Mouse (Mus musculus) megakaryocyte progenitor cell, adult 5-6 weeks (primary cell): ENCODE measurements around the gene Ctnnal1. TPM values are rescaled to one million over a fixed set of nuclear protein-coding genes. Genes with fewer than 3 reads are reported as not detected.
"Not testable (repeated sequence)": the region's sequence is repeated elsewhere in the genome, so short reads cannot be mapped to it uniquely, and the experiment has no call there.

Source experiments
- ATAC-seq: replicated peaks from 2 replicates; pipeline ENCODE4 v1.8.0; 2016; ENCODE audit warnings: mild to moderate bottlenecking, moderate TSS enrichment, inconsistent platforms; ENCODE audit not compliant: poor library complexity
- total RNA-seq, 2 experiments: library from RNA; stranded (forward) in 1 of 2; stranded (reverse) in 1 of 2; fragments of 157-497, 149-512 nt in 1 of 2; fragments of 200-1000 nt in 1 of 2; gene quantifications; 2 replicates each; pipeline versions ENCODE4 v1.2.3 to v1.2.4; 2015 to 2017

Gene Ctnnal1
- 1.7 and 3.1 TPM in 2 replicates for total RNA-seq (2015)
- 3.3 and 3.5 TPM in 2 replicates for total RNA-seq (2017)

DNA sequence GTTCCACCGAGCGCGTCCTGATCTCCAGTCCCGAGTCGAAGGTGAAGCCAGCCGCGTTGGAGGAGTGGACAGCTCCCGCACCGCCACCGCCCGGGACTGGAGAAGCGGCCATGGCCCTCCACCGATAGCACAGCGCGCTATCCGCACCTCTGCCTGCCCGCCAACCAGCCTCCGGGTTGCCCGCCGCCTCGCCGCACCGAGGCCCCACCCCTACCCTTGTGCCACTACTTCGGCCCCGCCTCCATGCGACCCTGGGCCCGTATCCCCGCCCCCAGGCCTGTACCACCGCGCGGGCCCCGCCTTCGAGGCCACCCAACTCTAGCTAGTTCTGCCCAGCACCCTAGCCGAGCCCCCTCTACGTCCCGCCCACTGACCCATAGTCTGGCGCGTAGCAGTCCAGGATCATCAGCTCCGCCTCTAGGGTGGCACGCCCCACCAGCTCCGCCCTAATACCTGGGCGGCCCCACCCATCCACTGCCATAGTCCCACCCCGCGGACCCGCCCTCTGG is at the start of gene Ctnnal1:
Gene Ctnnal1 (minus strand): TSS at position 186 of the 509 bp plus-strand sequence.
- peak; percentile 92 for ATAC-seq

- peak; percentile 69 for ATAC-seq
Observed at GRCm38 (mm10) chr4:56914761-56915160, 49.8 kb upstream of the Ctnnal1 start.

DNA sequence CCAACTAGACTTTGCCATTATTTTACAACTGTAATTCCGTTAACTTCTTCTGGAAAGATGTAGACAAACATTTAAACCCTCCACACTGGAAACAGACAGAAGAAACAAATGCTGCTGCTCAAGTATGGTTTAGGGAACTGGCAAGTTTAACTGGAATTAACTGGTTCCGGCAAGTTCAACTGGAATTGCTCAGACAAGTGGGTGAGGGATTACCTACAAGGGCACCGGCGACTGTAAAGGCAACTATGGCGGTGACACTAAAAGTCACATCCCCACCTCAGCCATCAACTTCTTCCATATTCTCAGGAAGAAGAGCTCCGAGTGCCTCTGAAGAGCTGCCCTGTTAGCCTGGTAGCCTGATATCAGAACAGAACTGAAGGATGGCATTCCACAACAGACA is 49.4 kb upstream of the Ctnnal1 start:
- ATAC-seq: no peak

GRCm38 (mm10) chr4:56912382-56913001 is 47.5 kb upstream of the Ctnnal1 start:
- ATAC-seq: no peak

- no peak for ATAC-seq
Observed at GRCm38 (mm10) chr4:56909568-56909967, 44.6 kb upstream of the Ctnnal1 start.

DNA sequence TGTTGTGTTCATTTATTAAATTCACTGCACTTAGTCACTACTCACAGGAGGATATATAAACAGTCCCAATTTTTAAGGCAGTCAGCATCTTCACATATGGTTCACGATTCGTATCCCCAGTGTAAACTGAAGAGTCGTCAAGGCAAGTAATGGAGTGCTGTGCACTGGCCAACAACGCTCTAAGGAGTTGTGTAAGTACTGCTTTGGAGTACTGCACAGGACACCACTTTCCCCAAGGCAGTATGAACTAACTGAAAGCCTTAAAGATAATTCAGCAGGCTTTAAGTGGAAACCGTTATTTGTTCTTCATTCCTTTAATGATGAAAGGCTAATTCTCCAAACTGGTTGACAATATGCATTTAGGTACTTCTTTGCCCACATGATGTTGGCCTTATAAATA is 42.7 kb upstream of the Ctnnal1 start:
- ATAC-seq: no peak

GRCm38 (mm10) chr4:56906926-56907325 is 41.9 kb upstream of the Ctnnal1 start:
- no peak for ATAC-seq

GRCm38 (mm10) chr4:56905507-56905906 is 40.5 kb upstream of the Ctnnal1 start:
- ATAC-seq: no peak

- ATAC-seq: no peak
Observed at GRCm38 (mm10) chr4:56901671-56902070, 36.7 kb upstream of the Ctnnal1 start.

GRCm38 (mm10) chr4:56899216-56899615 is 34.2 kb upstream of the Ctnnal1 start:
- ATAC-seq: no peak

DNA sequence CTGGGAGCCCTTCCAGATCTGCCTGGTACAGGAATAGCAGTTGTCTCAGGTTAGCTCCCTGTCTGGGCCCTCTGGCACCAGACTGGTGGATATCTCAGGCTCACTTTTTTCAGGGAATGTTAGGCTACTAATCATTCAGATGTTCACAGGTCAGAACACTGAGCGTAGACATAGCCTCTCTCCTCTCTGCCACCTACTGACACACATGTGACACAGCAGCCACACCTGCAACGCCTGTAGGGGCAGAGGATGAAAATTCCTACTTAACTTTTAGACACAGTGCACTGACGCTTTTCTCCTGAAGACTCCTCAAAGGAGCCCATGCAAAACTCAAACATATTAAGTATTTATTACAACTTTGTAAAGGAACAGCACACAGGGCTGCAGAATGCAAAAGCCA is 32.5 kb upstream of the Ctnnal1 start:
- ATAC-seq: no peak

- no peak for ATAC-seq
Observed at GRCm38 (mm10) chr4:56894196-56894595, 29.2 kb upstream of the Ctnnal1 start.

DNA sequence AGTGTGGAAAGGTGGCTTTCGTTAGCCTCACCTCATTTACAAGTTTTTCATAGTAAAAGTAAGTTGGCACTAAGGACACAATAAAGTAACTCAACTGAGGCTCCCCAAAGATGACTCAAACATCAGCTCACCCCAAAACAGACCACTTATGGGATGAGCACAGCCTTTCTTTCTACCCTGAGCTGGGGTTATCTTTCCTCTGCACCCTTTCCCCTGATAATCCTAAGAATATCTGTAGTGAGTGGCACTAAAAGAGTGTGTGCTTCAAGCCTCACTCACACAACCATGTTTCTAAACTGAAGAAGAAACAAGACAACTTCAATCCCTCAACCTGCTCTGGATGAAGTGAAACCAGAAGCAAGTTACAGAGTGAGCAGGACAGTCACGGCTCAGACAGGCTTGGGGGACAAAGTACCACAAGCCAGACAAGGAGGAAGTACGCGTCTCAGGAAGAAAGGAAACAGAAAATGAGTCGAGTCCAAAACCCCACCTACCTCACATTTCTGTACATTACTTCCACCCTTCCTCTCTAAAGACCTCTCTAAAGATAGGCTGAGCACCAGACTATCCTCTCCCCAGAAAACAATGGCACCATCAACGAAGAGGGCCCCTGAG is 27.6 kb upstream of the Ctnnal1 start:
- peak; percentile 74 for ATAC-seq

DNA sequence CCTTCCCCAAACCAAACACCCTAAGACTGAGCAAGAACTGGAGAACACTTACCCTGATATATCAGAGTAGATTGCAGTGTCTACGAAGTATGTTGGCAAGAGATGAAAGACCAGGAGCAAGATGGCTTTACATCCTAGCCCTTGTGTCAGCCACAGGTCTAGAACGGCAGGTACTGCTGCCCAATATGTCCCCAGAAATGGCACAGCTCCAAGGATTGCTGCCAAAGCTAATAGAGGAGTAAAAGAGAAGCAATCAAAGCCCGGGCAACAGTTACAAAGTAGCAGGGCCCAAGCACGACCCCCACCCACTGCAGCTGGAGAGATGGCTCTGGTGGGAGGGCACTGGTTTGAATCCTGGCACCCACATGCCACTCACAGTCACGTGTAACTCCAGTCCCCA is 23.5 kb upstream of the Ctnnal1 start:
- ATAC-seq: no peak

GRCm38 (mm10) chr4:56886286-56886979 is 21.4 kb upstream of the Ctnnal1 start:
- ATAC-seq: 0 out of 2 replicates have a peak, but pooled peaks have one; percentile 31

DNA sequence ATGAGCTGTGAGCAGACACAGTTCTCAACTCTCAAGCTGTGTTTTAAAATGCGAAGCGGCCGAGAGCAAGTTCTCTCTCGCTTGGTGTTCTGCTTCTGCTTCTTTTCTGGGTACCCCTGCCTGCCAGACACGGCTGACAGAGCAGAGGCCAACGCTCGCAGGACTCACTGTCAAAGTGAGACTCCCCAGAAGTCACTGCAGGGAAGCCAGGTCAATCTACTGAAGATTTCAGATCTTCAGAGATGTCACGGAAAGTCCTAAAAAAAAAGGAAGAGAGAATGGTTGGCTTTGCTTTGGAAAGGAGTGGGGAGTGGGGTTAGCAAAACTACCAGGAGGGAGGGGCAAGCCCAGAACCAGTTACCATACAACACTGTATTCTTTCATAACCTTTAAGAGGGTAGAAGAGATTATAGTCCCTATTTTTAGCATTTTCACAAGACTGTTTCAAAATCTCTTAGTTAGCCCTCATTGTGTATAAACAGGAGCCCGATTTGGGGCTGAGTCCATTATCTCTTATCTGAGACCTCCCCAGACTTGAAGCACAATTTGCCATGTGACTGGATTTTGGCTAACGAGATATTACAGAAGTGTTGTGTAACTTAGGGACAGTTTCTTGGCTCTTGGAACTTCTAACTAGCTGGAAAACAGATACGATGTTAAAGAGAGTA is 15.2 kb upstream of the Ctnnal1 start:
- ATAC-seq: no peak

DNA sequence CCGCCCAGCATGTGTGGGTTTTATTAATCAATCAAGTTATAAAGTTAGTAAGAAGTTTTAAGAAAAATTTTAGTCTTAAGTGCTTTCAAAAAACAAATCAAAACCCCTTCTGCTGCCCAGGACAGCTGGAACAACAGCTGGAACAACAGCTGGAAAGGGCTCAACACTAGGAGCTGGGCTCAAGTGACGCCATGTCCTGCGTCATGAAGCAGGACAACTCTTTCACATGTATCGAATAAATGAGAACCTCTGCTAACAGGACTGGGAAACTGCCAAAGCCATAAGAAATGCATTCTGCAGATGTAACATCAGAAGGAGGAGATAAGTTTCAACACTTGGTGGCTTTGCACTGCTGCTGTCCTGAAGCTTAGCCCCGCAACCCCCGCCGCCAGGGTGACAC is 14.0 kb upstream of the Ctnnal1 start:
- ATAC-seq: no peak

- ATAC-seq: not testable (repeated sequence)
Observed at GRCm38 (mm10) chr4:56870541-56870940, 5.6 kb upstream of the Ctnnal1 start.

DNA sequence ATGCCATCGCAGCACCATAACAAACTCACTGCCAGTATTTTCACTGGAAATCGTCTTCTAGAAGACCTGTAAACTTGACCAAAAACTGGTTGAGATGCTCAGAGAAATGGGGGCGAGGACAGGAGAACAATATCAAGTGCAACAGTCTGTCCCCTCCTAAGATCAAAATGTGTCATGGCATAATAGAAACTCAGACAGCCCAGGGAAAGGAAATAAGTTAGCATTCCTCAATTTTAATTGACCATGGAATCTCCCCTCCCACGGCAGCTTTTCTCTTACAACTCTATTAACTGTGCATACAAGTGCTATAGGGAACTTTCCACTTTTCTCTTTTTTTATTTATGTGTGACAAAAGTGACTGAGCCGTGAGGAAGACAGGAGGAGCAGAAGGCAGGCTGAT is 2.8 kb upstream of the Ctnnal1 start:
- no peak for ATAC-seq

- no peak for ATAC-seq
Observed at GRCm38 (mm10) chr4:56865971-56866370, 983 bp upstream of the Ctnnal1 start.

DNA sequence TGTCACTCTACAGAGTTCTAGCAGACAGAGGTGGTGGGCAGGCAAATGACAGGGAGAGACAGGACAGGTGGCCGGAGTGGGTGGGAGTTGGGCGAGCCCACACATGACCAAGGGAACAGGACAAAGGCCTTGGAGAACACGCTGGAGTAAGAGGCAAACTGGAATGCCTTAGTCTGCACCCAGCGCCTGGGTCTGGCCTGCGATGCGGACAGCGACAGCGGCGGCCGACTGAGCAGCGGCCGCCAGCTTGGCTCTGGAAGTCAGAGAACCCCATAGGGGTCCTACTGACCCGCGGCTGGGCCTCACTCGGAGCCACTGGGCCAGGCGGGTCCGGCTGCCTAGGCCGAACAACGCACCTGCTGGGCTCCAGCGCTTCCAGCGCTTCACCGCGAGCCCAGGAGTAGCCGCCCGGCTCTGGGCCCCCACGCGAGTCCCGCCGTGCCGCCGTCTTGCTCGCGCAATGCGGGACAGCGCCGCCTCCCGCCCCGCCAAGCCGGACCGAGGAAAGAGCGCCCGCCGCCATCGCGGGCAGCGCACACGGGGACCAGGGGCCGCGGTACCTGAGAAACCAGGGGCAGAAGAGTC is 479 bp downstream of the Ctnnal1 start:
- ATAC-seq: no peak; the same call in 1 of the 2 replicates
